Mouse (Mus musculus) embryonic facial prominence, embryonic 12.5 days (tissue): ENCODE data around the gene Mycbpap. TPM values are rescaled to one million over a fixed set of nuclear protein-coding genes. Genes with fewer than 3 reads are reported as not detected.

Experiments used
- ATAC-seq: fragments of 200-750 bp; cut with Nextera tagmentation; 2 replicates; pipeline ENCODE4 v1.8.0; 2017; ENCODE audit not compliant: insufficient number of reproducible peaks, insufficient read depth, low FRiP score, low TSS enrichment
- H3K27ac ChIP-seq: fragments of 300-500 bp; sonication (generic); 2 replicates; pipeline ENCODE4 v1.5.1; 2016; ENCODE audit warnings: mild to moderate bottlenecking
- H3K27me3 ChIP-seq: fragments of 300-500 bp; sonication (generic); 2 replicates; pipeline ENCODE4 v1.6.1; 2016; ENCODE audit warnings: mild to moderate bottlenecking, moderate library complexity
- H3K36me3 ChIP-seq: fragments of 300-500 bp; sonication (generic); 2 replicates; pipeline ENCODE4 v1.6.1; 2016; ENCODE audit warnings: mild to moderate bottlenecking
- H3K4me1 ChIP-seq: fragments of 300-500 bp; sonication (generic); 2 replicates; pipeline ENCODE4 v1.6.1; 2016
- H3K4me2 ChIP-seq: fragments of 300-500 bp; sonication (generic); replicated peaks from 2 replicates; pipeline ENCODE4 v1.6.1; 2016; ENCODE audit warnings: mild to moderate bottlenecking, moderate library complexity
- H3K4me3 ChIP-seq: fragments of 300-500 bp; sonication (generic); 2 replicates; pipeline ENCODE4 v1.5.1; 2016; ENCODE audit warnings: mild to moderate bottlenecking
- H3K9ac ChIP-seq: fragments of 300-500 bp; sonication (generic); 2 replicates; pipeline ENCODE4 v1.6.1; 2016; ENCODE audit warnings: mild to moderate bottlenecking, moderate library complexity
- H3K9me3 ChIP-seq: fragments of 300-500 bp; sonication (generic); 2 replicates; pipeline ENCODE4 v1.6.1; 2016; ENCODE audit warnings: mild to moderate bottlenecking, moderate library complexity
- WGBS: fragments of 180-500 bp; shearing (Covaris S2); methylation state at CpG from one replicate; pipeline ENCODE4 v1.1.7; 2016; 5-methylcytosine and 5-hydroxymethylcytosine counted together
- polyA plus RNA-seq: library from polyadenylated mRNA; unstranded; fragments of >200 nt; fragmentation: Nextera tagmentation; extraction: Ambion mirVana; gene quantifications from 2 replicates; pipeline ENCODE4 v1.2.1, GENCODE M21; 2016

Gene Mycbpap
- polyA plus RNA-seq, 1 experiment from 2014 or later, result 3.7 TPM

GRCm38 (mm10) chr11:94491035-94491748 is 30.4 kb downstream of the Mycbpap start:
- H3K36me3 ChIP-seq, result no peaks in the 10 kb centered on the region
- 6% methylated on average over 55 of the region's 55 CpGs for WGBS
- no peaks in the 10 kb centered on the region for H3K9me3 ChIP-seq
- peaks cover 20% of the 10 kb centered on the region for H3K4me1 ChIP-seq
- H3K4me2 ChIP-seq, result peak overlapping the region; percentile 83
- peaks cover 32% of the 10 kb centered on the region for H3K27me3 ChIP-seq
- 0 out of 2 replicates have a peak overlapping the region, but pooled peaks have one; percentile 1 for H3K27ac ChIP-seq
- H3K9ac ChIP-seq, result peak overlapping the region; percentile 67
- no peak for ATAC-seq
- H3K4me3 ChIP-seq, result peak overlapping the region; percentile 57

DNA sequence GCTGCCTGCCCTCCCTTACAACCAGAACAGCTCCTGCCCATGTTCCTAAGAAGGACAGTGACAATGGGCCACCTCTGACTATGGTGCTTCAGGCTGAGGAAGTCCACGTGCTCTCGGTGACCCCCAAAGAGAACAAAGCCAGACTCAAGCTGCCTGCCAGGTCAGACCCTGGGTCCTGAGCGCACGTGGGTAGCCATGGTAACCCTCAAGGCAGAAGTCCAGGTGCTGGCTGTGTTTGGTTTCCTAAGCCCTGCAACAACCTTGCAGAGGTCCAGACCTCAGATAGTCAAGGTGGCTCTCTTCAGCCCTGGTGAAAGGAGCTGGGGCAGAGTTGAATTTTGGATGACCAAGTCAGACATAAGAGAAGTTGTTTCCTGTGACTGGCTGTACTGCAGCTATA is 31.8 kb downstream of the Mycbpap start:
- no peak overlapping the region for H3K27ac ChIP-seq
- H3K4me2 ChIP-seq, result no peak overlapping the region
- H3K4me1 ChIP-seq, result peaks cover 20% of the 10 kb centered on the region
- no peaks in the 10 kb centered on the region for H3K36me3 ChIP-seq
- no peak for ATAC-seq
- no peak overlapping the region for H3K4me3 ChIP-seq
- 23% methylated on average over 4 of the region's 4 CpGs for WGBS
- peaks cover 41% of the 10 kb centered on the region for H3K27me3 ChIP-seq
- no peak overlapping the region for H3K9ac ChIP-seq
- H3K9me3 ChIP-seq, result no peaks in the 10 kb centered on the region

- peaks cover 44% of the 10 kb centered on the region for H3K27me3 ChIP-seq
- WGBS, result 80% methylated on average over 11 of the region's 11 CpGs
- H3K4me2 ChIP-seq, result no peak overlapping the region
- peaks cover 20% of the 10 kb centered on the region for H3K4me1 ChIP-seq
- H3K36me3 ChIP-seq, result no peaks in the 10 kb centered on the region
- no peak for ATAC-seq
- no peak overlapping the region for H3K27ac ChIP-seq
- no peaks in the 10 kb centered on the region for H3K9me3 ChIP-seq
- no peak overlapping the region for H3K4me3 ChIP-seq
- H3K9ac ChIP-seq, result no peak overlapping the region
Measured at GRCm38 (mm10) chr11:94488767-94489533, 32.6 kb downstream of the Mycbpap start.

- Histone ChIP-seq H3K27me3 (peaks cover 22% of the 10 kb centered on the region; the same call in 1 of the 2 replicates), H3K4me3 (0 out of 2 replicates have a peak within 1 kb of the TSS, but pooled peaks have one; percentile 15)
Measured at GRCm38 (mm10) chr11:94486001-94486400, 35.5 kb downstream of the Mycbpap start, which contains the start of gene Spata20. Spata20 (minus strand) TSS chr11:94486179.

DNA sequence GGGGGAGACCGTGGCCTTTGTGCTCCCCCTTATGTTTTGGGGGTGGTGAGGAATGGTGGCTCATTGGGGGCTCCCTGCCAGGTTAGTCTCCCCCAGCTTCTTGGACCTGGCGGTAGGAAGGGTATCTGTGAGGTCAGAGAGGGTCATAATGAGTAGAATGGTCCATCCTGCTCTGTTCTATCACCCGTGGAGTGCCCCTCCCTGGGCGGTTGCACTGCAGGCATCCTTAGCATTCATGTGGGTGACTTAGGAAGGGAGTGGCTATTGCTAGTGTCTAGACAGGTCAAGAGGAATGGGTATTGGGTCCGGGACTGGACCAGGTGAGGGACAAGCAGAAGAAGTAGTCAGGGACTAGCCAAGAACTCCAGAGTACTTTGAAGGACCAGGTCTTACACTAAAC is 36.3 kb downstream of the Mycbpap start:
- Histone ChIP-seq H3K9me3 (no peaks in the 10 kb centered on the region), H3K36me3 (no peaks in the 10 kb centered on the region), H3K4me2 (no peak overlapping the region), H3K4me3 (no peak overlapping the region), H3K27me3 (peaks cover 16% of the 10 kb centered on the region; the same call in 1 of the 2 replicates), H3K9ac (no peak overlapping the region), H3K27ac (no peak overlapping the region), H3K4me1 (peaks cover 6% of the 10 kb centered on the region; the same call in 1 of the 2 replicates)
- WGBS, result 81% methylated on average over 5 of the region's 5 CpGs
- ATAC-seq, result no peak

More at GRCm38 (mm10) chr11:94486001-94486400, 35.5 kb downstream of the Mycbpap start, which contains the start of gene Spata20:
- Histone ChIP-seq H3K36me3 (no peaks in the 10 kb centered on the region), H3K9me3 (no peaks in the 10 kb centered on the region), H3K4me2 (peak within 1 kb of the TSS; percentile 39), H3K4me1 (peaks cover 11% of the 10 kb centered on the region), H3K27ac (no peak within 1 kb of the TSS), H3K9ac (no peak within 1 kb of the TSS)
- ATAC-seq, result peak; percentile 73
- 3% methylated on average over 24 of the region's 24 CpGs for WGBS

DNA sequence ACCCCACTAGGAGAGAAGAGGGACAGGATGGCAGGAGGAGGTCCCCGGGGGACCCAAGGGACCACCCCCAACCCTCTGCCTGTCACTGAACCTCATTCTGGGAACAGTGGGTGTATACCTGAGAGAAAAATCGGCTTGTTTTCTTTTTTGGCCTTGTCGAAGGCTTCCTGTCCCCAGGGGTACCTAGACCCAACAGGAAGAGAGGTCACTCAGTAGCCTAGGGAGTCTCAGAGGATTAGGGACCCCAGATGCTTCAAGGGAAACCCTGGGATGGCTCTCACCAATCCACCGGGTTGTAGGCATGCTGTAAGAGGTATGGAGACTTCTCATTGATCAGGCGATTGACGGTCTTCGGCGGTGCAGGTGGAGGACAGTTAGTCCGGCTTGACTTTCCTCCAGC is 36.9 kb downstream of the Mycbpap start:
- ATAC-seq, result no peak
- no peak overlapping the region for H3K4me3 ChIP-seq
- H3K4me1 ChIP-seq, result peaks cover 4% of the 10 kb centered on the region; the same call in 1 of the 2 replicates
- H3K9ac ChIP-seq, result no peak overlapping the region
- no peaks in the 10 kb centered on the region for H3K36me3 ChIP-seq
- H3K27ac ChIP-seq, result no peak overlapping the region
- H3K4me2 ChIP-seq, result no peak overlapping the region
- no peaks in the 10 kb centered on the region for H3K9me3 ChIP-seq
- 85% methylated on average over 9 of the region's 9 CpGs for WGBS
- peaks cover 16% of the 10 kb centered on the region; the same call in 1 of the 2 replicates for H3K27me3 ChIP-seq

GRCm38 (mm10) chr11:94483921-94484320 is 37.6 kb downstream of the Mycbpap start:
- ATAC-seq, result no peak

DNA sequence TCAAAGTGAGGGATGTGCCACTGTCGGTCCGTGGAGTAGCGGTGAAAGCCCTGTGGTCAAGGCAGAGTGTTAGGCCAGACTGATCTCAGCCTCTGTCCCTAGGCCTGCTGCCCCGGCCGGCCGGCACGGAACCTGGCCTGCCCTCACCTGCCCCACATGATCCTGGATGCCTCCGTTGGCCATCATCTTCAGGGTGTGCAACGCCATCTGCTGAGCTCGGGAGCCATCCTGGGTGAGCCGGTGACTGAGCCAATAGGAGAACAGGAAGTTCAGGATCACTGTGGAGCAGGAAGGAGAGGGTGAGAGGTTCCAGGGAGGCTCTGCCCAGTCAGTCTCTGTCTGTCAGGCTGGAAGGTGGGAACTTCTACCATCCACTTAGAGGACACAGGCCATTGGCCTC is 38.1 kb downstream of the Mycbpap start:
- no peaks in the 10 kb centered on the region for H3K36me3 ChIP-seq
- no peaks in the 10 kb centered on the region for H3K9me3 ChIP-seq
- no peak overlapping the region for H3K27ac ChIP-seq
- no peak overlapping the region for H3K4me2 ChIP-seq
- peaks cover 16% of the 10 kb centered on the region; the same call in 1 of the 2 replicates for H3K27me3 ChIP-seq
- no peak for ATAC-seq
- H3K9ac ChIP-seq, result no peak overlapping the region
- H3K4me3 ChIP-seq, result no peak overlapping the region
- 71% methylated on average over 11 of the region's 11 CpGs for WGBS
- no peaks in the 10 kb centered on the region for H3K4me1 ChIP-seq

More at GRCm38 (mm10) chr11:94483921-94484320, 37.6 kb downstream of the Mycbpap start:
- H3K9me3 ChIP-seq, result no peaks in the 10 kb centered on the region
- H3K4me2 ChIP-seq, result no peak overlapping the region
- H3K27me3 ChIP-seq, result peaks cover 16% of the 10 kb centered on the region; the same call in 1 of the 2 replicates
- no peak overlapping the region for H3K27ac ChIP-seq
- 52% methylated on average over 14 of the region's 14 CpGs for WGBS
- no peak overlapping the region for H3K9ac ChIP-seq
- H3K36me3 ChIP-seq, result no peaks in the 10 kb centered on the region
- no peak overlapping the region for H3K4me3 ChIP-seq
- H3K4me1 ChIP-seq, result no peaks in the 10 kb centered on the region

DNA sequence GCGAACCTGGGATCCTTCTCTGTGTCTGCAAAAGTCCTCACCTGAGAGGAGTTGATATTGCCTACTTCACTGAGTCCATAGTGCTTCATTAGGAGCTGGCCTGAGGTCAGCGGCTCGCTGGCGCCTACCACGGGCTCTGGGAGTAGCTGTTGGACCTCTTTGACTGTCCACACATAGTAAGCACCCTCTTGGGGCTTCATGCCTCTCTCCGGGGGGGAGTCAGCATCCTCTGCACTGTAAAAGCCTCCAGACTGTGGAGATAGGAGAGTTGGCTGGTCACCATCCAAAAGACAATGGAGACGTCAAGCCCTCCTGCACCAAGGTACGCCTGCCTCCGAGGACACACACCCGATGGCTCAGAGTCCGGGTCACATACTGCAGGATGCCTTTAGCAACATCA is 38.8 kb downstream of the Mycbpap start:
- H3K27ac ChIP-seq, result no peak overlapping the region
- no peaks in the 10 kb centered on the region for H3K4me1 ChIP-seq
- peaks cover 16% of the 10 kb centered on the region; the same call in 1 of the 2 replicates for H3K27me3 ChIP-seq
- H3K4me2 ChIP-seq, result no peak overlapping the region
- no peak for ATAC-seq
- H3K9ac ChIP-seq, result no peak overlapping the region
- H3K9me3 ChIP-seq, result no peaks in the 10 kb centered on the region
- 89% methylated on average over 11 of the region's 11 CpGs for WGBS
- no peaks in the 10 kb centered on the region for H3K36me3 ChIP-seq
- no peak overlapping the region for H3K4me3 ChIP-seq

DNA sequence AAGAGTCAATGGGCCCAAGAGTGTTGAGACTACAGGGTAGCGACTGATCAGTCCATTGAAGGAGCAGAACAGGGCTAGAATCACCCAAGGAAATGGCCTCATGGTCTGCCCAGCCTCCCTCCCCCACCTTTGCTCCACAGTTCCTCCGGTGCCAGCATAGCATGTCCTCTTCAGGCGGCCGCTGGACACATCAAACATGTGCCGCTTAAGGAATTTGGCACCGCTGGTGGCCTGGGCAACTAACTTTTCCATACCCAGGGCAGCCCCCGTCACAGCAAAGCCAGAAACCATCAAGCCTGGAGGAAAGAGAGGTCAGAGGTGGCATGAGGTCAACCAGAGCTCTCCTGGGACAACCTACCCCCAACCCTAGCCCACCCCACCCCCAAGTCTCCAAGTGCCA is 39.6 kb downstream of the Mycbpap start:
- ATAC-seq, result no peak
- 87% methylated on average over 7 of the region's 7 CpGs for WGBS

DNA sequence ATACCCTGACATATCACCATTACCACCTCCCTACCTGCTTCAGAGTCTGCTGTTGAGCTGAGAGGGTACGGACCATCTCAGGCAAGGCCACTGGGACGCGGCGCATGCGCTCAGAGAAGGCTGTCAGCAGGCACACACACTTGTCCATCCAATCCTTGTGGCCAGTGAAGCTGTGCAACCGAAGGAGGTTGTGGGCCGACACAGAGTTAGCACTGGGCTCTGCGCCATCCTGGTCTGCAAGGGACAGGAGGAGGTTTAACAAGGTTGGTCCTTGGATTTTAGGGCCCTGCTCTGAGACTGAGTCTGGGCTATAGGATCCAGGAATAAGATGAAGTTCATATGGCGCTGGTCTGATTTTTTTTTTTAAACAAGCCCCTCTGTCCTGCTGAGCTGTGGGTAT is 41.2 kb downstream of the Mycbpap start:
- no peak overlapping the region for H3K4me2 ChIP-seq
- no peak overlapping the region for H3K27ac ChIP-seq
- no peak overlapping the region for H3K9ac ChIP-seq
- ATAC-seq, result no peak
- WGBS, result 89% methylated on average over 9 of the region's 9 CpGs
- H3K36me3 ChIP-seq, result no peaks in the 10 kb centered on the region
- peaks cover 7% of the 10 kb centered on the region for H3K4me1 ChIP-seq
- H3K9me3 ChIP-seq, result no peaks in the 10 kb centered on the region
- peaks cover 27% of the 10 kb centered on the region for H3K27me3 ChIP-seq
- H3K4me3 ChIP-seq, result no peak overlapping the region

More for the DNA sequence above, 39.6 kb downstream of the Mycbpap start:
- peaks cover 21% of the 10 kb centered on the region; the same call in 1 of the 2 replicates for H3K27me3 ChIP-seq
- H3K36me3 ChIP-seq, result no peaks in the 10 kb centered on the region
- no peak overlapping the region for H3K9ac ChIP-seq
- H3K4me1 ChIP-seq, result no peaks in the 10 kb centered on the region
- H3K4me3 ChIP-seq, result no peak overlapping the region
- H3K27ac ChIP-seq, result no peak overlapping the region
- no peaks in the 10 kb centered on the region for H3K9me3 ChIP-seq
- H3K4me2 ChIP-seq, result no peak overlapping the region
